Mouse (Mus musculus) stomach, embryonic 16.5 days (tissue): ENCODE data around the gene Ppp1r12a. TPM values are rescaled to one million over a fixed set of nuclear protein-coding genes. Genes with fewer than 3 reads are reported as not detected.

Experiments
- polyA plus RNA-seq: library from polyadenylated mRNA; unstranded; fragments of >200 nt; fragmentation: Nextera tagmentation; extraction: Ambion mirVana; gene quantifications from 2 replicates; pipeline ENCODE4 v1.2.1, GENCODE M21; 2015

Ppp1r12a gene
- polyA plus RNA-seq, 1 experiment from 2014 or later = 104 TPM

Other genes starting within 250 kb of the Ppp1r12a start
- gene Pawr, start 169.9 kb downstream of the Ppp1r12a start, polyA plus RNA-seq = 6.2 and 7.1 TPM in 2 replicates